Mouse (Mus musculus): Measurements from ENCODE around the gene Dnajb12. TPM values are rescaled to one million over a fixed set of nuclear protein-coding genes. Genes with fewer than 3 reads are reported as not detected.

Gene Dnajb12
- polyA plus RNA-seq, 2 experiments, result 12.0 to 12.4 TPM

DNA sequence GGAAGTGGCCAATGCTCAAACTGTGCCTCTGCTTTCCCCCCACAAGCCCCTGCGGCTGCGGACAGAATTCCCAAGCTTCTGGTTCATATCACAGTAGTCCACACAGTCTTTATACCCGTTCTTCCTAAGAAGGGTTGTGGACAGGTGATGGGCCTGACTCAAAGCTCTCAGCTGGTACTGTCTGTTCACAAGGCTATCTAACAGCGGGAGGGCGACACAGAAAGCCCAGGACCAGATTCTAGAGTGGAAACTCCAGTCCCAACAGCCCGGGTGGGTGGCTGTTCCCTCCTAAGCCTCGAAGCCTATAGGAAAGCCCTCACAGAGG is 41.1 kb downstream of the Dnajb12 start:
- H3K9me3 ChIP-seq (ENCODE audit: control insufficient read depth, low read length), result no peaks in the 10 kb centered on the region
- DNase-seq (ENCODE audit: low read depth in 3 of 3, low spot score in 3 of 3) (no peak), ATAC-seq (ENCODE audit: insufficient read depth) (no peak)
- peaks cover 13 to 31% of the 10 kb centered on the region in 2 experiments for H3K4me1 ChIP-seq (replicated peaks; ENCODE audit: control insufficient read depth in 2 of 2, insufficient read depth in 2 of 2, low read length in 1 of 2)
- TF ChIP-seq CTCF (IDR thresholded peaks at IDR 0.05; ENCODE audit: low read depth) (no peak), EP300 (IDR thresholded peaks at IDR 0.05; ENCODE audit: low read depth) (no peak)
- no peaks in the 10 kb centered on the region for H3K27me3 ChIP-seq (ENCODE audit: control insufficient read depth, insufficient read depth, low read length)
- H3K4me3 ChIP-seq (ENCODE audit: insufficient read depth in 1 of 2, low read depth in 2 of 2, low read length in 2 of 2), result peak overlapping the region; percentile 55 to 60
- H3K9ac ChIP-seq (replicated peaks), result 0 out of 2 replicates have a peak overlapping the region, but pooled peaks have one; percentile 0
- WGBS (ENCODE audit: insufficient replicate concordance), result 33% methylated on average over 7 of the region's 7 CpGs
- no peak overlapping the region for H3K27ac ChIP-seq
- peak overlapping the region; percentile 80 for H3K4me2 ChIP-seq (ENCODE audit: low read depth)
- H3K36me3 ChIP-seq (replicated peaks; ENCODE audit: control insufficient read depth, insufficient read depth, low read depth), result no peaks in the 10 kb centered on the region

DNA sequence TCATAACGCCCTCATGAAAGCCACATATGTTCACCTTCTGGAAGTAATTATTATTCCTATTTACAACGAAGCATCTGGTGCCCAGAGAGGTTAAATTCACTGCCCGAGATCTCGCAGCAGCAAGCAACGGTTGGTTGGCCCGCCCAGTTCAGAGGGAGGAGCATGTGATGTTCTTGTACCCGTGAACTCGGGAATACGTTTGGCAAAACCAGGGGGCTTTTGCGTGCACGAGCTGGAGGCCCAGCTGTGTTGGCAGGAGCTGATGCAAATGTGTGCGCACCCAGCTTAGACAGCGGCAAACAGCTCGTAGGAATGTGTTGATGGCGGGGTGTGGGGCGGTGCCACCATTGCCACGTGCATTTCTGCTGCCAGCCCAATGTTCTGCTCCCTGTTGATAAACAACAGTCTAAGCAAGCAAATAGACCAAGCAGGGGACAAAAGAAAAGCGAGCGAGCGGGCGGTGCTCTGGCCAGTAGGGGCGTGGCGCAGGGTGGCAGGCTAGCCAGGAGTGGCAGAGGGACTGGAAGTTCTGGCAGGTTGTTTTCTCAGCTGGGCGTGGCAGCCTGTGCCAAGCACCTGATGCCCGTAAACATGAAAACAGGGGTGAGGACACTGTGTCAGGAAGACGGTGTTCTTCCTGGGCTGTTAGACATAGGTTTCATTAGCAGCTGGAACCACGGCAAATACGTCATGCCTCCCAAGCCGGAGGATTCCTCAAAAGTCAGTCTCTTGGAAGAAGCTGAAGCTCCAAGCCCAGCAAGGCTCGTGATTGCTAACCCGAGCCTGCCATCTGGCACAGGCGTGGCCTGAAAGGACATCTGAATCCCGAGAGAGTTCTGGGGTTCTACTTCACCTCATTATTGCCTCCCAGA is 41.7 kb downstream of the Dnajb12 start:
- Histone ChIP-seq H3K4me2 (ENCODE audit: low read depth) (peak overlapping the region; percentile 80), H3K27me3 (ENCODE audit: control insufficient read depth, insufficient read depth, low read length) (no peaks in the 10 kb centered on the region), H3K9me3 (ENCODE audit: control insufficient read depth, low read length) (no peaks in the 10 kb centered on the region), H3K4me1 (replicated peaks; ENCODE audit: control insufficient read depth in 2 of 2, insufficient read depth in 2 of 2, low read length in 1 of 2) (peaks cover 13 to 26% of the 10 kb centered on the region in 2 experiments), H3K36me3 (replicated peaks; ENCODE audit: control insufficient read depth, insufficient read depth, low read depth) (no peaks in the 10 kb centered on the region), H3K9ac (replicated peaks) (peak overlapping the region; percentile 15; the same call in 1 of the 2 replicates), H3K4me3 (ENCODE audit: insufficient read depth in 1 of 2, low read depth in 2 of 2, low read length in 2 of 2) (peak overlapping the region; percentile 55 to 60), H3K27ac (peak overlapping the region; percentile 4)
- ATAC-seq (ENCODE audit: insufficient read depth), result peak; percentile 73
- TF ChIP-seq CTCF (IDR thresholded peaks at IDR 0.05; ENCODE audit: low read depth), result peak; percentile 67
- TF ChIP-seq EP300 (IDR thresholded peaks at IDR 0.05; ENCODE audit: low read depth), result no peak
- DNase-seq (ENCODE audit: low read depth in 3 of 3, low spot score in 3 of 3), result peak; percentile 30 to 64 (median 54)
- 10% methylated on average over 33 of the region's 33 CpGs for WGBS (ENCODE audit: insufficient replicate concordance)

DNA sequence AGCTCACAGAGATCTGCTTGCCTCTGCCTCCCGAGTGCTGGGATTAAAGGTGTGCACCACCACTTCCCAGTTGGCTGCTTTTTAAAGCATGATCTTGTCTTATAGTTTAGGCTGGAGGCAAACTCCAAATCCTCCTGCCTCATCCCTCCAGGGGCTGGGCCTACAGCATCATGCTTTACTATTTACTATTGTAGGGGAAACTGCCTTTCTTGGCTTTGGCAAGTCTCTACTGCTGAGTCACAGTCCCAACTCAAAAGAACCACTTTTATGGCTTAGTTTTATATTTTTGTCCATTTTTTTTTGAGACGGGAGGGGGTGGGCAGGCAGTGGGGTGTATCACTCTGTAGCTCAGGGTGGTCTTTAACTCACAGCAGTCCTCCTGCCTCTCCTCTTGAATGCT is 44.1 kb downstream of the Dnajb12 start:
- 63% methylated on average over 2 of the region's 2 CpGs for WGBS (ENCODE audit: insufficient replicate concordance)
- no peak overlapping the region for H3K4me3 ChIP-seq (ENCODE audit: insufficient read depth in 1 of 2, low read depth in 2 of 2, low read length in 2 of 2)
- no peaks in the 10 kb centered on the region for H3K27me3 ChIP-seq (ENCODE audit: control insufficient read depth, insufficient read depth, low read length)
- no peak overlapping the region for H3K27ac ChIP-seq
- H3K4me2 ChIP-seq (ENCODE audit: low read depth), result no peak overlapping the region
- ATAC-seq (ENCODE audit: insufficient read depth) (no peak), DNase-seq (ENCODE audit: low read depth in 3 of 3, low spot score in 3 of 3) (no peak)
- no peak overlapping the region for H3K9ac ChIP-seq (replicated peaks)
- TF ChIP-seq EP300 (IDR thresholded peaks at IDR 0.05; ENCODE audit: low read depth), result no peak
- no peak for TF ChIP-seq CTCF (IDR thresholded peaks at IDR 0.05; ENCODE audit: low read depth)
- no peaks in the 10 kb centered on the region for H3K9me3 ChIP-seq (ENCODE audit: control insufficient read depth, low read length)
- no peaks in the 10 kb centered on the region for H3K36me3 ChIP-seq (replicated peaks; ENCODE audit: control insufficient read depth, insufficient read depth, low read depth)
- peaks cover 13 to 24% of the 10 kb centered on the region in 2 experiments for H3K4me1 ChIP-seq (replicated peaks; ENCODE audit: control insufficient read depth in 2 of 2, insufficient read depth in 2 of 2, low read length in 1 of 2)

DNA sequence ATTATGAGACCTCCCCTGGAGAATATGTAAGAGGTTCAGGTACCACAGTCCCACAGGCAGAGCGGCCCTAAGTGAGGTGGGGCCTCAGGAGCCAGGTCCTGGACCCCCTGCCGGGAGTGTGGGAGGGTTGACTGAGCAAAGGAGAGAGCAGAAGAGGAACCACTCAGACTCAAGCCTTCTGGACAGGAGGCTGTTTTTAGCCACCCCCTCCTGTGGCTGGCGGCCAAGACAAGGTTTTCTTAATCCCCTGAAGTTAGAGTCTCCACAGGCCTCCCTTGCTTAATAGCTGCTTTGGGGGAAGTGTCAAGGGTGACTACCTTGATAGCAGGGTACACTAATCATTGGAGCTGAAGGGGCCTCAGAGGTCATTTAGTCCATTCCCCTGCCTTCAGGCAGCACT is 44.9 kb downstream of the Dnajb12 start:
- 49% methylated on average over 3 of the region's 3 CpGs for WGBS (ENCODE audit: insufficient replicate concordance)
- Histone ChIP-seq H3K4me1 (replicated peaks; ENCODE audit: control insufficient read depth in 2 of 2, insufficient read depth in 2 of 2, low read length in 1 of 2) (peaks cover 13 to 24% of the 10 kb centered on the region in 2 experiments), H3K27me3 (ENCODE audit: control insufficient read depth, insufficient read depth, low read length) (no peaks in the 10 kb centered on the region), H3K9ac (replicated peaks) (no peak overlapping the region), H3K27ac (no peak overlapping the region), H3K4me3 (ENCODE audit: insufficient read depth in 1 of 2, low read depth in 2 of 2, low read length in 2 of 2) (no peak overlapping the region), H3K9me3 (ENCODE audit: control insufficient read depth, low read length) (no peaks in the 10 kb centered on the region), H3K4me2 (ENCODE audit: low read depth) (no peak overlapping the region), H3K36me3 (replicated peaks; ENCODE audit: control insufficient read depth, insufficient read depth, low read depth) (no peaks in the 10 kb centered on the region)
- ATAC-seq (ENCODE audit: insufficient read depth) (no peak), DNase-seq (ENCODE audit: low read depth in 3 of 3, low spot score in 3 of 3) (no peak)
- TF ChIP-seq CTCF (IDR thresholded peaks at IDR 0.05; ENCODE audit: low read depth) (no peak), EP300 (IDR thresholded peaks at IDR 0.05; ENCODE audit: low read depth) (no peak)

DNA sequence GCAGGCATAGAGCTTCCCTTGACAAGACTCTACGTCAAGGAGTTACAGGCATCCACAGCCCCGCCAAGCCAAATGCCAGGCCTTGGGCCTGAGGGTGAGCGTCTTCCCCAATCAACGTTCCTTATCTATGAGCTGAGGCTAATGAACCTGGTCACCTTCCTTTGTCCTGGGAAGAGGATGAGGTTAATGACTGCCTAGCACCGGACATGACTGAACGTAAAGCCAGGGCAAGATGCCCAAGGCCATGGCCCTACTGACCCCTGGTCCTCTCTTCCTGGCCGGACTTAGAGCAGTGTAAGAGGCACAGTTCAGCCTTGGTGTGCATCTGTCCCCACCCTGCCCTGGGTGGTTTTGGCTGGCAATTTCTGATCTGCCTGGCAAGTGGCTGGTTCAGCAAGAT is 49.8 kb downstream of the Dnajb12 start:
- 69% methylated on average over 7 of the region's 7 CpGs for WGBS (ENCODE audit: insufficient replicate concordance)
- Histone ChIP-seq H3K36me3 (replicated peaks; ENCODE audit: control insufficient read depth, insufficient read depth, low read depth) (no peaks in the 10 kb centered on the region), H3K4me1 (replicated peaks; ENCODE audit: control insufficient read depth in 2 of 2, insufficient read depth in 2 of 2, low read length in 1 of 2) (0 out of 4 replicates have a peak, but pooled peaks cover 0 to 2% of the 10 kb centered on the region in 2 experiments), H3K4me2 (ENCODE audit: low read depth) (no peak overlapping the region), H3K9me3 (ENCODE audit: control insufficient read depth, low read length) (no peaks in the 10 kb centered on the region), H3K4me3 (ENCODE audit: insufficient read depth in 1 of 2, low read depth in 2 of 2, low read length in 2 of 2) (no peak overlapping the region), H3K27ac (no peak overlapping the region), H3K9ac (replicated peaks) (no peak overlapping the region), H3K27me3 (ENCODE audit: control insufficient read depth, insufficient read depth, low read length) (no peaks in the 10 kb centered on the region)
- DNase-seq (ENCODE audit: low read depth in 3 of 3, low spot score in 3 of 3), result no peak
- no peak for ATAC-seq (ENCODE audit: insufficient read depth)
- TF ChIP-seq CTCF (IDR thresholded peaks at IDR 0.05; ENCODE audit: low read depth), result no peak

Data from liver, embryonic 14.5 days (tissue).